Mouse (Mus musculus) ES-Bruce4 (cell line): ENCODE results near the gene Il34. TPM values are rescaled to one million over a fixed set of nuclear protein-coding genes. Genes with fewer than 3 reads are reported as not detected.

ENCODE experiments used
- H3K27ac ChIP-seq: 2 replicates; pipeline ENCODE4 v1.5.1; 2012; ENCODE audit warnings: low read length, inconsistent platforms; ENCODE audit not compliant: insufficient read depth
- H3K27me3 ChIP-seq: 2 replicates; pipeline ENCODE4 v1.6.1; 2012; ENCODE audit warnings: mild to moderate bottlenecking, low read length, inconsistent platforms; ENCODE audit not compliant: control insufficient read depth, poor library complexity, insufficient read depth, severe bottlenecking
- H3K36me3 ChIP-seq: 2 replicates; pipeline ENCODE4 v1.6.1; 2012; ENCODE audit warnings: inconsistent platforms, mild to moderate bottlenecking, low read length, moderate library complexity; ENCODE audit not compliant: control insufficient read depth, poor library complexity, insufficient read depth, severe bottlenecking
- H3K4me1 ChIP-seq: one replicate; pipeline ENCODE4 v1.8.1; 2011; ENCODE audit warnings: low read length; ENCODE audit not compliant: control insufficient read depth, insufficient read depth
- H3K4me3 ChIP-seq: 2 replicates; pipeline ENCODE4 v1.5.1; 2011; ENCODE audit warnings: low read depth, mild to moderate bottlenecking, low read length
- H3K9ac ChIP-seq: 2 replicates; pipeline ENCODE4 v1.6.1; 2012; ENCODE audit warnings: low read depth, mild to moderate bottlenecking, inconsistent platforms; ENCODE audit not compliant: poor library complexity, severe bottlenecking
- H3K9me3 ChIP-seq: replicated peaks from 2 replicates; pipeline ENCODE4 v1.6.1; 2012; ENCODE audit warnings: mild to moderate bottlenecking, low read length, inconsistent platforms; ENCODE audit not compliant: control insufficient read depth, poor library complexity, insufficient read depth, severe bottlenecking
- CTCF ChIP-seq: IDR thresholded peaks from one replicate; pipeline ENCODE4 v1.8.1; 2011; ENCODE audit warnings: low read depth, low read length
- EP300 ChIP-seq: IDR thresholded peaks from 2 replicates; pipeline ENCODE4 v1.6.1; 2011; ENCODE audit warnings: low read depth, low read length; ENCODE audit not compliant: insufficient read depth
- POLR2A ChIP-seq: IDR thresholded peaks from one replicate; pipeline ENCODE4 v1.8.1; 2011; ENCODE audit warnings: low read length; ENCODE audit not compliant: insufficient read depth
- polyA plus RNA-seq: library from polyadenylated mRNA; stranded (reverse); fragments of >200 nt; gene quantifications from 2 replicates; pipeline ENCODE4 v1.2.4, GENCODE M21; 2011; ENCODE audit warnings: low read depth; ENCODE audit not compliant: missing spikeins, insufficient read depth, insufficient read length

Gene Il34
- polyA plus RNA-seq, 1 experiment, result 0.34 TPM

DNA sequence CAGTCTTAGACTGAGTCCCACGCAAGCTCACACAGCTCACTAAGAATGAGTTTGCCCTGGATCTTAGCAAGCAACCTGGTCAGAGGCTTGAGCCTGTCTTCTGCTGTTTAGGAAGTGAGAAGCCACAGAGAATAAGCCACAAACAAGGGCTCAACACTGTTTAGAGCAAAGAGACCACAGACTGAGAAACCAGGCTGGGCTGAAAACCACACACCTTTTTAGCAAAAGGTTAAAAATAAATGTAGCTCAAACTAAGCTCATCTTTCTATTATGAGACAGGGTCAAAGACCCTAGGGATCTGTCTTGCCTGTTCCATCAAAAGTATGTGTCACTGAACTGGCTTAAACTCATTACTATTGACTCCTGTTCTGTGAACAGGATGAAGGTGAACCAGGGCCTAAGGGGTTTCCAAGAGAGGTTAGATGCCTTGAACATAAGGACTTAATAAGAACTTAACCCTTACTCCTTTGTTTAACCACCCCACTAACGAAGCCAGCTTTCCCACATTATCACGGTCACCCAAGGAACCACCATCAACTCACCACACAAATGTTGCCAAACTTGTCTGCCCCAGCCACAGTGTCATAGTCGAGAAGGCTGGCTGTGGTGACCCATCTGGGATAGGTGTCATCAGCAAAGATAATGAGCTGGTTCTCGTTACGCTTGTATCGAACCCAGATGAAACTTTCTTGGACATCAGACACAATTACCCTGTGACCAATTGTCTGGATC, 7.5 kb upstream of the Il34 start:
- no peaks in the 10 kb centered on the region for H3K27me3 ChIP-seq
- no peak for TF ChIP-seq CTCF
- no peak for TF ChIP-seq EP300
- no peak for TF ChIP-seq POLR2A
- H3K4me1 ChIP-seq, result no peaks in the 10 kb centered on the region
- peaks cover 91% of the 10 kb centered on the region for H3K36me3 ChIP-seq
- no peak overlapping the region for H3K9ac ChIP-seq
- no peaks in the 10 kb centered on the region for H3K9me3 ChIP-seq
- no peak overlapping the region for H3K27ac ChIP-seq
- H3K4me3 ChIP-seq, result no peak overlapping the region

DNA sequence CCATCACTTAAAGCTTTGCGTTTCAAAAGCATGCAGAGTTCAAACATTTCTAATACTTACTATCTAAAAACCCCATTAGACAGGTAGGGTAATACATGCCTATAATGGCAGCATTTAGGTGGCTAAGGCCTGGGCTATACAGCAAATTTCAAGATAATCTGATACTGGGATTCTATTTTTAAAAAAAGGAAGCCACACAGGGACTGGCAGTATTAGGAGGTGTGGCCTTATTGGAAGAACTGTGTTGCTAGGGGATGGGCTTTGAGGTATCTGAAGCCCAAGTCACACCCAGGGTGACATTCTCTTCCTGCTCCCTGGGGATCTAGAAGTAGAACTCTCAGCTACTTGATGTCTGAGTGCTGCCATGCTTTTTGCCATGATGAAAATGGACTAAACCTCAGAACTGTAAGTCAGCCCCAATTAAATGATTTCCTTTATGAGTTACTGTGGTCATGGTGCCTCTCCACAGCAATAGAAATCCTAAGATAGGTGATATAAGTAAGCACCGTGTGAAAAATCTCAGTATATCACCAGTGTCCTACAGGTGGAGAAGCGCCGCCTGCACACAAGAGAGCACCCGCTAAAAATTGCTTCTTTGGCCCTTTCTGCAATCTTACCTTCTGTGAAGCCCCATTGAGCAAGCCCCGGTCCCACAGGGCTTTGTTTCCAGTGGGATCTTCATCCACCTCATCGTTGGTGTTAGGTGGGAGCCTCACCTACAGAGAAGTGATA, 6.8 kb upstream of the Il34 start:
- Histone ChIP-seq H3K36me3 (peaks cover 84% of the 10 kb centered on the region), H3K4me3 (no peak overlapping the region), H3K9me3 (no peaks in the 10 kb centered on the region), H3K9ac (no peak overlapping the region), H3K27me3 (no peaks in the 10 kb centered on the region), H3K27ac (no peak overlapping the region), H3K4me1 (no peaks in the 10 kb centered on the region)
- TF ChIP-seq EP300, result no peak

DNA sequence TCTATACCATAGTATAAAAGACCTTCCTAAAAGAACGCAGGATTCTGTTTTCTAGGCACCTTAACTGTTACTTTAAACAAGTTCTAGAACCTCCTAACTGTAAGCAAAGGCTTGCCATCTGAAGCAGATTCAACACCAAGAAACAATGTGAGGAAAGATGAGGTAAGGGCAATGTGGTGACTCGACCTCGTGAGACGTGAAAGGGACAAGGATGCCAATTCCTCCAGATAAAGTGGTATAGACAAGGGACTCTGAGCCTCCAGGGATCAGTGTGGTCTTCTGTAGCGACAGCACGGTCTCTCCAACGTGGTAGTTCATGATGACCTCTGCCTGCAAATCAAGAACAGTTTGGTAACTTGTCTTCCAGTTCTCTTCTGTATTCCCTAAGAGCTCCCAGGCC, 6.1 kb upstream of the Il34 start:
- Histone ChIP-seq H3K27me3 (no peaks in the 10 kb centered on the region), H3K27ac (no peak overlapping the region), H3K36me3 (peaks cover 77% of the 10 kb centered on the region), H3K9ac (no peak overlapping the region), H3K4me3 (no peak overlapping the region), H3K9me3 (no peaks in the 10 kb centered on the region), H3K4me1 (no peaks in the 10 kb centered on the region)
- TF ChIP-seq EP300 (no peak), POLR2A (no peak), CTCF (no peak)

DNA sequence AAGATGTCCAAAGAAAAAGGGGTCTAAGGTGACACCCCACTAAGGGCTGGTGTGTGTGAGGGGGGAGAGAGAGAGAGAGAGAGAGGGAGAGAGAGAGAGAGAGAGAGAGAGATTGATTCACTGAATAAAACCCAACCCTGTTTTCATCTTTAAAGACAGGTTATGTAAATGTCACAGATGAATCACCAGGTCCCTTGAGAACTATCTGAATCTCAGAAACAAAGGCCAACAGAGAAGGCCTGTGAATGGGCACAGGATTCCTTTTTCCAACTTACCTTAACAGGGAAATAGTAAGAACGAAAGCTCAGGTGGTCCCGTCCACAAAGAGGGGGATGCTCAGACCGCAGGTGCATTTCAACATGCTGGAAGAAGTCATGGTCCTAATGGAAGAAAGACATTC, 5.4 kb upstream of the Il34 start:
- peaks cover 70% of the 10 kb centered on the region for H3K36me3 ChIP-seq
- no peak overlapping the region for H3K27ac ChIP-seq
- TF ChIP-seq POLR2A, result no peak
- TF ChIP-seq CTCF, result no peak
- no peak for TF ChIP-seq EP300

DNA sequence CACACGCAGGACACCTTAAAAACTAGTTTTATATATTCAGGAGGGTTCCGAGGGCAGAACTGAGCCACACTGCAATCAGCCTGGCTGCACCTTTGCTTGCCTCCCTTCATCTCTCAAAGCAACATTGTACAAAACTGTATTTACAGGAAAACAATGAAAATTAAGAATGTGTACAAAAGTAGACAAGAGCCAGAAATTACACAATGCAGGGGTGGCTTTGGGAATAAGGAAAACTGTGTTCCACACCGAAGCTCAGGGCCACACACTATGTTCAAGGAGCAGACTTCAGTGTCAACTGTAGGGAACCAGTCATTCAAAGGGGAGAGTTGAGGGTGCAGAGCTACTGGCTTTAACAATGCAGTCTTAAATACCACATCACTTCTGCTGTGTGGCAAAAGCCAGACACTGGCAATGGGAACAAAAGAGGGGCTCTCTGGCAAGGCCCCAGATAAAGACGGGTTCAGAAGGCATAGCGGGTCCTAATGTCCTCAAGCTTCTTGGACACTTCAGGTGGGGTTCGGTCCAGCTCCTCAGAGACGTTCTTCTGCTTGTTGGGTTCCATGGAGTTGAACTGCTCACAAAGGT, 4.8 kb upstream of the Il34 start:
- Histone ChIP-seq H3K27ac (no peak overlapping the region), H3K4me3 (no peak overlapping the region), H3K27me3 (no peaks in the 10 kb centered on the region), H3K4me1 (no peaks in the 10 kb centered on the region), H3K9ac (no peak overlapping the region), H3K36me3 (peaks cover 65% of the 10 kb centered on the region), H3K9me3 (no peaks in the 10 kb centered on the region)
- TF ChIP-seq CTCF, result no peak
- TF ChIP-seq POLR2A, result no peak
- no peak for TF ChIP-seq EP300

More for the DNA sequence above, 5.4 kb upstream of the Il34 start:
- Histone ChIP-seq H3K27me3 (no peaks in the 10 kb centered on the region), H3K4me1 (no peaks in the 10 kb centered on the region), H3K9ac (no peak overlapping the region), H3K9me3 (no peaks in the 10 kb centered on the region), H3K4me3 (no peak overlapping the region)

DNA sequence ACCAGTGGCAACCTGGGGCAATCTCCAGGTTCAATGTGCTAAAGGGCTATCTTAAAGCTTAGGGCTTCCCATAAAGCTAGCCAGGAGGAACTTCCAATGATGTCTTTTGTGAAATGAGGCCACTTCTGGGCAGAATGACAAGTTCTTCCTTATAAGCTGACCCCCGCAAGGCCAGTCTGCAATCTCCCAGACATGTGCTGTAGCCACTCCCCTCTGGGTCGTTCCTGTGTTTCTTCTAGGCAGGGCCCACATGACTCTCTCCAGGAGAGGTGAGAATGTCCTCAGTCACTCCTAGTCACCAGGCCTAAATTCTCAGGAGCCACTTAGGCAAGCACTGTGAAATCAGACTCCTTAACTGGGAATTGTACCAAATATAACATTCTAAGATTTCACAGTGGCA, 4.1 kb upstream of the Il34 start:
- H3K27me3 ChIP-seq, result no peaks in the 10 kb centered on the region
- TF ChIP-seq POLR2A (no peak), CTCF (no peak), EP300 (no peak)
- H3K9me3 ChIP-seq, result no peaks in the 10 kb centered on the region
- H3K36me3 ChIP-seq, result peaks cover 57% of the 10 kb centered on the region
- no peaks in the 10 kb centered on the region for H3K4me1 ChIP-seq
- no peak overlapping the region for H3K27ac ChIP-seq
- H3K4me3 ChIP-seq, result no peak overlapping the region
- no peak overlapping the region for H3K9ac ChIP-seq
